Mouse (Mus musculus): Measurements from ENCODE around the gene Cse1l.

The Cse1l gene

GRCm38 (mm10) chr2:166900792-166901505 lies 4.9 kb upstream of the Cse1l start:
- no peak for DNase-seq (ENCODE audit: extremely low read depth, low read depth)

- no peak for DNase-seq (ENCODE audit: extremely low read depth, low read depth)
These were observed 2.0 kb upstream of the Cse1l start for GRCm38 (mm10) chr2:166903719-166904282.

DNA sequence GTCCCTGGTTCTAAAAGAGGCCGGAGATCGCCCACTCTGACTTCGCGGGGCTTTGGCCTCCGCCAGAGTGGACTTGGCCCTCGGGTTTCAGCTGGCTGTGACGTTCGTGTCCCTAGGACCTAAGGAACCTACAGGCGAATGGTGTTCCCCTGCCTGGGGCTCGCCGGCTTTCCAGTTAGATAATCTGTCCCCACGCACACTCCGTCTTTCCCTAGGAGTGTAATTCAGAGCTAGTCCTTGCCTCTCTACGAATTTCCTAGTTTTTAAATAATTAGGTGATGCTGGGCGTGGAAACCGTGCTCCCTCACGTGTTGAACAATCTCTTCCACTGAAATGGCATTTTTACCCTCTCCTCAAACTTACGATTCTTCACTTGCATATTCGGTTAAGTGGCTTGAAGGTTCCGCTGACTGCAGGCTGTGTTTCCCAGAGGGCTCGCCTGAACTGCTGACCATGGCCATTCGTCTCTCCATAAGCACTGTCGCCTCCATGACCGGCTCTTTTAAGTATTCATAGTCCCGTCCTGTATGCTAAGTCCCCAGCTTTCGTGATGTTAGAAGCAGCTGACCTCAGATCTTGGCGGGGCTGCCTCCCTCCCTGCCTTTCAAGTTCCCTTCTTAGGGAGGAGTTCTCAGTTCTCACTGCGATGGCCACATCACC lies 813 bp downstream of the Cse1l start:
- DNase-seq (ENCODE audit: extremely low read depth, low read depth) = peak; percentile 39

GRCm38 (mm10) chr2:166909729-166910128 lies 3.9 kb downstream of the Cse1l start:
- no peak for DNase-seq (ENCODE audit: extremely low read depth, low read depth)

DNA sequence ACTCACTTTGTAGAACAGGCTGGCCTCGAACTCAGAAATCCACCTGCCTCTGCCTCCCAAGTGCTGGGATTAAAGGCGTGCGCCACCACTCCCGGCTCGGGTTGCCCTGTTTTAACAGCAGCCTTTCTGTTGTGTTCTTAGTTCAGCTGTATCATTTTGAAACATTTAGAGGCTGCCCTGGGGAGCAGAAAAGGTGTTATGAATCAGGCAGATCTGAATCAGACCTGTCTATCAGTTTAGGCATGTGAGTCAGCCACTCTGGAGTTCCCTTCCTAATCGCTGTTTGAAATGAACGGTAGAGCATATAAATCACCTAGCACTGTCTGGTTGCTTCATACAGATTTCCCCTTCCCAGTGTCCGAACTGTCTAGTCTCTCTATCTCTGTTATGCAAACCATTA lies 4.7 kb downstream of the Cse1l start:
- DNase-seq (ENCODE audit: extremely low read depth, low read depth) = no peak

DNA sequence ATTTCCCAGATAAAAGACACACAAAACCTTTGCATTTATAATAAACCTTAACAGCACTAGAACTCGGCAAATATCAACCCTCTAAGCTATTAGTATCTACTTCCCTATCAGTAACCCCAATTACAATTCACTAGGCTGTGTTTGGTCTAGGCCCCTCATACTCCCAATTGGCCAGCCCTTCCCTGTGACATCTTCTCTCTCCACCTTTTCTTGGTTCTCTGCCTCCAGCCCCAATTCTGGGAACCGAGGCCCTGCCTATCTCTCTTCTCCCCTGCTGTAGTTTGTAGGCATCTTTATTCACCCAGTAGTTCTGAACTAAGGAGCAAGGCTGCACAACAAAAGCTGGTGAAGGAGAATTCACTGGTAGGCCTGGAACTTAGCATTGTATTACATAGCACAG lies 18.1 kb downstream of the Cse1l start:
- DNase-seq (ENCODE audit: extremely low read depth, low read depth) = no peak

DNA sequence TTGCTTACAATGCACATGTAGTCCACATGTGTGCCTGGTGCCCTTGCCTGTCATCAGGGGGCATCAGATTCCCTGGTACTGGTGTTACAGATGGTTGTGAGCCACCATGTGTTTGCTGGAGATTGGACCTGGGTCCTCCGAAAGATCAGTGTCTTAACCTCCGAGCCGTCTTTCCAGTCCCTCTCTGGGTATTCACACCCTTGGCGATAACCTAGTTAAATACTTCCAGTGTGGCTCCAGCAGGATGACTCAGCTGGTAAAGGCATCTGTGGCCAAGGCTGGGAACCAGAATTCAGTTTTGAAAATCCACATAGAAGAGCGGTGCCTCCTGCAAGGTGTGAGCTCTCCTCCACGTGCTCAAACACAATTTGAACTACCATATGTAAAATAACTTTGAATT lies 28.1 kb downstream of the Cse1l start:
- no peak for DNase-seq (ENCODE audit: extremely low read depth, low read depth)

- no peak for DNase-seq (ENCODE audit: extremely low read depth, low read depth)
These were observed 28.6 kb downstream of the Cse1l start for GRCm38 (mm10) chr2:166934416-166934815.

DNA sequence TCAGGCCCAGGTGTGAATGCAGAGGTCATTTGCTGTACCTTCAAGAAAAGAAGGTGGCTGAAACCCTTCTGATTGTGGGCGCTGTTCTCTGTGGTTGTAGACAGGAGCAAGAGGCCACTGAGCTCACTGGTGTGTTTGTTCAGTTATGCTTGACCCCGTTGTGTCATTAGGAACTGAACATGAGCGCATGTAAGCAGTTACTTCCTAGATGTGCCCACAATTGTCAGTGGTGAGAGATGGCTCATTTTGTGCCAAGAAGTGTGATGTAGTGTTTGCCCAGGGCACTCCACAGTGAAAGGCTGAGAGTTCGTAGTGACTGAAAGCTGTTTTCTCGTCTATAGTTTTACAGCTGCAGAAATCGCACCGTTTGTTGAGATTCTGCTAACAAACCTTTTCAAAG lies 29.7 kb downstream of the Cse1l start:
- no peak for DNase-seq (ENCODE audit: extremely low read depth, low read depth)

DNA sequence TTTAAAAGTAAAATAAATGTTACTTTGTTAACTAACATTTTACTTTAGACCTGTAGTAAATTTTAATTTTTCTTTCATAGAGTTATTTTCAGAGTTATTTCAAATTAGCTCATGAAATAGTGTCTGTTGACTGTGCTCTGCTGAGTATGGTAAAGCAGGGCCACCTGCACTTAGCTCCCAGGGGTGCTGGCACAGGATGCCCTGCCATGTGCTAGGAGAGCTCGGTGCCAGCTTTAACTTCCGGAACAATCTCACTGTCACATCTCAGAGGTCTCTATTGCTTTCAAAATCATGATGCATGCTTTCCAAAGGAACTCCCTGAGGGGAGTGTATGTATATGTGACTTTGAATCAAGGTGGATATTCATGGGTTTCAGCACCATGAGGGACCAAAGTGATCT lies 30.3 kb downstream of the Cse1l start:
- DNase-seq (ENCODE audit: extremely low read depth, low read depth) = no peak

- DNase-seq (ENCODE audit: extremely low read depth, low read depth) = no peak
These were observed 37.3 kb downstream of the Cse1l start for GRCm38 (mm10) chr2:166943146-166943545.

- DNase-seq (ENCODE audit: extremely low read depth, low read depth) = no peak
These were observed 38.5 kb downstream of the Cse1l start for GRCm38 (mm10) chr2:166944346-166944745.

GRCm38 (mm10) chr2:166945456-166945855 lies 39.6 kb downstream of the Cse1l start:
- peak; percentile 18 for DNase-seq (ENCODE audit: extremely low read depth, low read depth)

DNA sequence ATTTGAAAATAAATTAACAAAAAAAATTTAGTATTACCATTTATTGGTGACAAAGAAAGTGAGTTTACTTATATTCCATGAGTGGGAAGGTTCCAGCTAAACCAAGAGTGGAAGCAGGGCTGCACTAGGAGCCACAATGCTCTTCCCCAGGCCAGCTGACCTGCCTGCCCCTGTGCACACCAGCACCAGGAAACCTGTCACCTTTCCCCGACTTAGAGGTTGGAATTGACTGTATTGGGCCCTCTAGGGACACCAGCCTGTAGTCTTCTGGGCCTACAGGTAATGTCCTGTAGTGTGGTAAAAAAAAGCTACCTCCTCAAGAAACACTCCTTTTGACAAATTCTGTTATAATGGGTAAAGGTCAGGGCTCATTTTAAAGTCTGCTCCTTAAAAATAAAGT lies 42.4 kb downstream of the Cse1l start:
- DNase-seq (ENCODE audit: extremely low read depth, low read depth) = no peak

DNA sequence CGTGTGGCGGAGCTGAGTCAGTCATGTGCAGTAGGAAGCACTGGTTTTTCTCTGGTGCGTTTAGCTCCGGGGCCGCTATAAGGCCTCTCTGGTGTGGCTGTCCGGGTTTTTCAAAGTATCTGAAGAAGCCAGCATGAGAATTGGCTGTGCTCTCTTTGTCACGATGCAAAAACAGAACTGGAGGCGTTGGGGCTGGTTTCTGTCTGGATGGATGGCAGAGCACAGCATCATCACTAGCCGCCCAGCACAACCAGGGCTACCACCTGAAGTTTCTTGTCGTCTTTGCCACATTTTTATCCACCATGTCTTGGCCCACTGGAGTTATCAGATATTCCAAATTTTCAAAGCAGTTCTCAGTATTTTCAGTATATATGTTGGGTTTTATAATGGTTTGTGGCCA lies 43.1 kb downstream of the Cse1l start:
- no peak for DNase-seq (ENCODE audit: extremely low read depth, low read depth)

DNA sequence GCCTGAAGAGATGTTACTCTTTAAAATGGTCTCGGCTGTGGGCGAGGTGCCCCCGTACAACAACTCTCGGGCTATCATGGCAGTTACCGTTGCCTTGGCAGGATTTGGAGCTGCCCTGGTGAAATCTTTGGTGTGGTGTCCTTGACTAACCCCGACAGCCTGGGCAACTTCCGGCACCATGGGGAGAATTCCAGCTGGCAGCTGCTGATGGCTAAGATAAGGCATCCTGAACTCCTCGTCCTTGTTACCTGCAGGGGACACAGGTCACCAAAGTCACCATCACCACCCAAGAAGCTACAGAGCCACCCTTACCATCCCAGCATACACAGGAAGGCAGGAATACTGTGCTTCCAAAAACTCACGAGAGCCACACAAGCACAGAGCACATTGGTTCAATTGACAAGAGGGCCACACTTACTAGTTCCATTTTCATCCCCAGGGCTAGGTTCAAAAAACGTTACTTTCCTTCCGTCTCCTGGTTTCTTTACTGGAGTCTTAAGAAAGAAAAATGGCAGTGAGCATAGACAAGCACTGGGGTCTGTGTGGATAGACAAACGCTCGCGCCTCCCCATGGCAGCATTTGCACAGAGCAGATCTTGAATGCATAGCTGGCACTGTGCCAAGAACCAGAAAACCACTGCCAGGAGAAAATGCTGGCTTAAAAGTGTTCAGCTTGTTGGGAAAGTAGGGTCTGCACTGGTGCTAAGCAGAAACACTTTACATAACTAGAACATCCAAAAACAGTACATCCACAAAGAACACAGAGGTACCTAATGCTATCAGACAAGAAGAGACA lies 45.2 kb downstream of the Cse1l start:
- no peak for DNase-seq (ENCODE audit: extremely low read depth, low read depth)

DNA sequence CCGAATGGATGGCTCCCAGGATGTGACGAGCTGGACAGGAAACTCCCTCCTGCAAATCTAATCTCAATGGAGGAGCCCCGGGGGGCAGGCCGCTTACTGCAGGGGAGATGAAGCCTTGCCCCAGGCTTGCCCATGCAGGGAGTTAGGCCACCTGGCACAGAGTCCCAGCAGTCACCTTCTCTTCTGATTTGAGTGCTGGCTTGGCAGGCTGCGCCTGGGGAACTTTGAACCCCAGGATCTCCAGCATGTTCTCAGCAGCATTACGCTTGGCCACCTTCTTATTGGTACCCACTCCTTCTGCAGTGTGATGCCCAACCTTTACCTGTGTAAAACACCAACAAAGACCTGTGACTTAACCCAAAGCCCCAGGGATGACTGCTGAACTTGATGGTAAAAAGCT lies 46.3 kb downstream of the Cse1l start:
- DNase-seq (ENCODE audit: extremely low read depth, low read depth) = no peak

GRCm38 (mm10) chr2:166956805-166957204 lies 51.0 kb downstream of the Cse1l start:
- no peak for DNase-seq (ENCODE audit: extremely low read depth, low read depth)

GRCm38 (mm10) chr2:166960648-166961330 lies 54.9 kb downstream of the Cse1l start:
- no peak for DNase-seq (ENCODE audit: extremely low read depth, low read depth)

GRCm38 (mm10) chr2:166963257-166963656 lies 57.4 kb downstream of the Cse1l start:
- DNase-seq (ENCODE audit: extremely low read depth, low read depth) = no peak

DNA sequence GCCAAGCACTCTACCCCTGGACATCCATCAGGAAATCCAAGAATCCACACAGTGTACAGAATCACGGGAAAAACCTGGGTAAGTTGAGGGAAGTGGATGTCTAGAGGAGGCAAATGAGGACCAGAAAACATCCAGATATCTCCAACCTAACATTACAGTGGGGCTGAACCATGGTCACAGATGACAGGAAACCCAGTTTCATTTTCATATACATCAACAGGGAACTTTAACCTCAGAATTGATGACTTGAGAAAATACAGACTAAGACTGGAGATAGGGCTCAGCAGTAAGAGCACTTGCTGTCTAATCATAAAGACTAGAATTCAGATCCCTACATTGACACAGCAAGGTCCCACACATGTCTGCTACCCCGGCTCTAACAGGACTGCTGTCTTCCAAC lies 58.9 kb downstream of the Cse1l start:
- DNase-seq (ENCODE audit: extremely low read depth, low read depth) = no peak
